Mouse (Mus musculus): ENCODE measurements around the gene B9d1. TPM values are rescaled to one million over a fixed set of nuclear protein-coding genes. Genes with fewer than 3 reads are reported as not detected.

Gene B9d1
- polyA plus RNA-seq, 1 experiment: 11.8 TPM

GRCm38 (mm10) chr11:61526872-61527271 lies 21.9 kb downstream of the B9d1 start:
- Histone ChIP-seq H3K36me3 (ENCODE audit: control insufficient read depth, insufficient read depth, low read length) (peaks cover 4% of the 10 kb centered on the region; the same call in 1 of the 2 replicates), H3K27ac (ENCODE audit: insufficient read depth, low read depth, low read length) (no peak overlapping the region), H3K27me3 (ENCODE audit: control insufficient read depth, insufficient read depth, low read length) (no peaks in the 10 kb centered on the region), H3K4me3 (ENCODE audit: low read depth, low read length) (no peak overlapping the region), H3K4me1 (ENCODE audit: control insufficient read depth, insufficient read depth, insufficient read length, low read length) (0 out of 2 replicates have a peak, but pooled peaks cover 2% of the 10 kb centered on the region)
- 71% methylated on average over 1 of the region's 1 CpGs for WGBS
- TF ChIP-seq CTCF (IDR thresholded peaks at IDR 0.05; ENCODE audit: extremely low read depth, insufficient read length, insufficient replicate concordance, low read depth, low read length): no peak
- TF ChIP-seq POLR2A (IDR thresholded peaks at IDR 0.05; ENCODE audit: low read depth, low read length): no peak

GRCm38 (mm10) chr11:61529268-61529713 lies 24.3 kb downstream of the B9d1 start:
- H3K27ac ChIP-seq (ENCODE audit: insufficient read depth, low read depth, low read length): no peak overlapping the region
- TF ChIP-seq CTCF (IDR thresholded peaks at IDR 0.05; ENCODE audit: extremely low read depth, insufficient read length, insufficient replicate concordance, low read depth, low read length) (no peak), POLR2A (IDR thresholded peaks at IDR 0.05; ENCODE audit: low read depth, low read length) (no peak)
- 36% methylated on average over 4 of the region's 4 CpGs for WGBS

GRCm38 (mm10) chr11:61532820-61533219 lies 27.9 kb downstream of the B9d1 start:
- Histone ChIP-seq H3K4me1 (ENCODE audit: control insufficient read depth, insufficient read depth, insufficient read length, low read length) (0 out of 2 replicates have a peak, but pooled peaks cover 2% of the 10 kb centered on the region), H3K4me3 (ENCODE audit: low read depth, low read length) (no peak overlapping the region), H3K36me3 (ENCODE audit: control insufficient read depth, insufficient read depth, low read length) (0 out of 2 replicates have a peak, but pooled peaks cover 2% of the 10 kb centered on the region), H3K27ac (ENCODE audit: insufficient read depth, low read depth, low read length) (no peak overlapping the region), H3K27me3 (ENCODE audit: control insufficient read depth, insufficient read depth, low read length) (no peaks in the 10 kb centered on the region)
- 92% methylated on average over 2 of the region's 2 CpGs for WGBS
- TF ChIP-seq POLR2A (IDR thresholded peaks at IDR 0.05; ENCODE audit: low read depth, low read length) (no peak), CTCF (IDR thresholded peaks at IDR 0.05; ENCODE audit: extremely low read depth, insufficient read length, insufficient replicate concordance, low read depth, low read length) (no peak)

More at GRCm38 (mm10) chr11:61529268-61529713, 24.3 kb downstream of the B9d1 start:
- Histone ChIP-seq H3K4me3 (ENCODE audit: low read depth, low read length) (no peak overlapping the region), H3K27me3 (ENCODE audit: control insufficient read depth, insufficient read depth, low read length) (no peaks in the 10 kb centered on the region), H3K4me1 (ENCODE audit: control insufficient read depth, insufficient read depth, insufficient read length, low read length) (0 out of 2 replicates have a peak, but pooled peaks cover 2% of the 10 kb centered on the region), H3K36me3 (ENCODE audit: control insufficient read depth, insufficient read depth, low read length) (0 out of 2 replicates have a peak, but pooled peaks cover 2% of the 10 kb centered on the region)

- TF ChIP-seq POLR2A (IDR thresholded peaks at IDR 0.05; ENCODE audit: low read depth, low read length) (no peak), CTCF (IDR thresholded peaks at IDR 0.05; ENCODE audit: extremely low read depth, insufficient read length, insufficient replicate concordance, low read depth, low read length) (no peak)
- Histone ChIP-seq H3K4me1 (ENCODE audit: control insufficient read depth, insufficient read depth, insufficient read length, low read length) (0 out of 2 replicates have a peak, but pooled peaks cover 2% of the 10 kb centered on the region), H3K27me3 (ENCODE audit: control insufficient read depth, insufficient read depth, low read length) (no peaks in the 10 kb centered on the region), H3K36me3 (ENCODE audit: control insufficient read depth, insufficient read depth, low read length) (0 out of 2 replicates have a peak, but pooled peaks cover 2% of the 10 kb centered on the region), H3K27ac (ENCODE audit: insufficient read depth, low read depth, low read length) (no peak overlapping the region), H3K4me3 (ENCODE audit: low read depth, low read length) (no peak overlapping the region)
- WGBS: 89% methylated on average over 5 of the region's 5 CpGs
These were observed 28.6 kb downstream of the B9d1 start for GRCm38 (mm10) chr11:61533571-61533970.

GRCm38 (mm10) chr11:61535530-61535929 lies 30.6 kb downstream of the B9d1 start:
- no peak overlapping the region for H3K4me3 ChIP-seq (ENCODE audit: low read depth, low read length)
- no peak for TF ChIP-seq CTCF (IDR thresholded peaks at IDR 0.05; ENCODE audit: extremely low read depth, insufficient read length, insufficient replicate concordance, low read depth, low read length)
- TF ChIP-seq POLR2A (IDR thresholded peaks at IDR 0.05; ENCODE audit: low read depth, low read length): no peak
- 0 out of 2 replicates have a peak, but pooled peaks cover 2% of the 10 kb centered on the region for H3K36me3 ChIP-seq (ENCODE audit: control insufficient read depth, insufficient read depth, low read length)
- no peaks in the 10 kb centered on the region for H3K27me3 ChIP-seq (ENCODE audit: control insufficient read depth, insufficient read depth, low read length)
- H3K27ac ChIP-seq (ENCODE audit: insufficient read depth, low read depth, low read length): no peak overlapping the region
- H3K4me1 ChIP-seq (ENCODE audit: control insufficient read depth, insufficient read depth, insufficient read length, low read length): no peaks in the 10 kb centered on the region
- WGBS: 33% methylated on average over 1 of the region's 1 CpGs

GRCm38 (mm10) chr11:61536952-61537351 lies 32.0 kb downstream of the B9d1 start:
- Histone ChIP-seq H3K36me3 (ENCODE audit: control insufficient read depth, insufficient read depth, low read length) (0 out of 2 replicates have a peak, but pooled peaks cover 2% of the 10 kb centered on the region), H3K4me3 (ENCODE audit: low read depth, low read length) (no peak overlapping the region), H3K4me1 (ENCODE audit: control insufficient read depth, insufficient read depth, insufficient read length, low read length) (no peaks in the 10 kb centered on the region), H3K27ac (ENCODE audit: insufficient read depth, low read depth, low read length) (no peak overlapping the region), H3K27me3 (ENCODE audit: control insufficient read depth, insufficient read depth, low read length) (no peaks in the 10 kb centered on the region)
- no peak for TF ChIP-seq POLR2A (IDR thresholded peaks at IDR 0.05; ENCODE audit: low read depth, low read length)
- TF ChIP-seq CTCF (IDR thresholded peaks at IDR 0.05; ENCODE audit: extremely low read depth, insufficient read length, insufficient replicate concordance, low read depth, low read length): no peak
- WGBS: 50% methylated on average over 3 of the region's 3 CpGs

- no peaks in the 10 kb centered on the region for H3K36me3 ChIP-seq (ENCODE audit: control insufficient read depth, insufficient read depth, low read length)
- H3K4me1 ChIP-seq (ENCODE audit: control insufficient read depth, insufficient read depth, insufficient read length, low read length): no peaks in the 10 kb centered on the region
- no peak overlapping the region for H3K27ac ChIP-seq (ENCODE audit: insufficient read depth, low read depth, low read length)
- WGBS: 87% methylated on average over 3 of the region's 3 CpGs
- H3K4me3 ChIP-seq (ENCODE audit: low read depth, low read length): no peak overlapping the region
- no peak for TF ChIP-seq POLR2A (IDR thresholded peaks at IDR 0.05; ENCODE audit: low read depth, low read length)
- TF ChIP-seq CTCF (IDR thresholded peaks at IDR 0.05; ENCODE audit: extremely low read depth, insufficient read length, insufficient replicate concordance, low read depth, low read length): no peak
- H3K27me3 ChIP-seq (ENCODE audit: control insufficient read depth, insufficient read depth, low read length): no peaks in the 10 kb centered on the region
These were observed 32.4 kb downstream of the B9d1 start for GRCm38 (mm10) chr11:61537362-61537761.
